Mouse (Mus musculus): ENCODE measurements at regions not wholly inside any gene's neighbourhood (a gene's known extent, or its start where the extent isn't known, plus 50 kb on each side); places are given as distances from the start of the nearest gene placed in this dataset.

GRCm38 (mm10) chr4:12516497-12516896 lies 344.7 kb upstream of the Fam92a start:
- H3K4me3 ChIP-seq: no peak overlapping the region
- TF ChIP-seq POLR2A (IDR thresholded peaks at IDR 0.05; ENCODE audit: insufficient read length, low read depth): no peak
- TF ChIP-seq SRF (IDR thresholded peaks at IDR 0.05; ENCODE audit: control insufficient read depth, insufficient read length, low read depth): no peak
- no peak for TF ChIP-seq POLR2AphosphoS2 (IDR thresholded peaks at IDR 0.05; ENCODE audit: insufficient read length, low read depth)
- no peak for TF ChIP-seq TCF12 (IDR thresholded peaks at IDR 0.05; ENCODE audit: insufficient read depth, poor library complexity, severe bottlenecking)
- no peak for TF ChIP-seq MYOD1 (IDR thresholded peaks at IDR 0.05; ENCODE audit: control insufficient read depth in 1 of 3, insufficient read length in 2 of 3, low read depth in 2 of 3)

GRCm38 (mm10) chr4:12511656-12512385 lies 340.0 kb upstream of the Fam92a start:
- H3K27me3 ChIP-seq (ENCODE audit: control insufficient read depth, insufficient read depth, insufficient read length): no peaks in the 10 kb centered on the region
- H3K36me3 ChIP-seq (ENCODE audit: control insufficient read depth, insufficient read depth): no peaks in the 10 kb centered on the region
- no peak overlapping the region for H3K4me2 ChIP-seq (ENCODE audit: low read depth)
- H3K4me3 ChIP-seq: no peak overlapping the region
- TF ChIP-seq MYOG (IDR thresholded peaks at IDR 0.05; ENCODE audit: control insufficient read depth in 1 of 3, insufficient read depth in 1 of 3, insufficient read length in 2 of 3, low read depth in 2 of 3) (no peak), POLR2AphosphoS2 (IDR thresholded peaks at IDR 0.05; ENCODE audit: insufficient read length, low read depth) (no peak), SRF (IDR thresholded peaks at IDR 0.05; ENCODE audit: control insufficient read depth, insufficient read length, low read depth) (no peak), POLR2A (IDR thresholded peaks at IDR 0.05; ENCODE audit: insufficient read length, low read depth) (no peak), USF1 (IDR thresholded peaks at IDR 0.05; ENCODE audit: low read depth) (no peak), MAX (IDR thresholded peaks at IDR 0.05; ENCODE audit: low read depth) (no peak), E2F4 (IDR thresholded peaks at IDR 0.05; ENCODE audit: insufficient read depth) (no peak)
- no peak overlapping the region for H3ac ChIP-seq (ENCODE audit: control insufficient read depth, insufficient read length)
- no peaks in the 10 kb centered on the region for H3K79me2 ChIP-seq (ENCODE audit: control insufficient read depth, insufficient read depth)

More at GRCm38 (mm10) chr4:12516497-12516896, 344.7 kb upstream of the Fam92a start:
- Histone ChIP-seq H3K27me3 (ENCODE audit: control insufficient read depth, insufficient read depth, insufficient read length) (no peaks in the 10 kb centered on the region), H3ac (ENCODE audit: control insufficient read depth, insufficient read length) (no peak overlapping the region), H3K79me2 (ENCODE audit: control insufficient read depth, insufficient read depth) (no peaks in the 10 kb centered on the region), H3K4me2 (ENCODE audit: low read depth) (no peak overlapping the region), H3K36me3 (ENCODE audit: control insufficient read depth, insufficient read depth) (no peaks in the 10 kb centered on the region)

GRCm38 (mm10) chr4:12506851-12507551 lies 335.2 kb upstream of the Fam92a start:
- H3K36me3 ChIP-seq (ENCODE audit: control insufficient read depth, insufficient read depth): no peaks in the 10 kb centered on the region
- H3K4me2 ChIP-seq (ENCODE audit: low read depth): no peak overlapping the region
- H3K27me3 ChIP-seq (ENCODE audit: control insufficient read depth, insufficient read depth, insufficient read length): no peaks in the 10 kb centered on the region
- TF ChIP-seq REST (IDR thresholded peaks at IDR 0.05; ENCODE audit: insufficient read depth, insufficient read length) (no peak), USF1 (IDR thresholded peaks at IDR 0.05; ENCODE audit: low read depth) (no peak), MAX (IDR thresholded peaks at IDR 0.05; ENCODE audit: low read depth) (no peak)
- no peak overlapping the region for H3K4me3 ChIP-seq
- no peaks in the 10 kb centered on the region for H3K79me2 ChIP-seq (ENCODE audit: control insufficient read depth, insufficient read depth)
- no peak overlapping the region for H3ac ChIP-seq (ENCODE audit: control insufficient read depth, insufficient read length)

GRCm38 (mm10) chr4:12501086-12501485 lies 329.3 kb upstream of the Fam92a start:
- Histone ChIP-seq H3ac (ENCODE audit: control insufficient read depth, insufficient read length) (no peak overlapping the region), H3K4me2 (ENCODE audit: low read depth) (no peak overlapping the region), H3K27me3 (ENCODE audit: control insufficient read depth, insufficient read depth, insufficient read length) (no peaks in the 10 kb centered on the region), H3K4me3 (no peak overlapping the region), H3K36me3 (ENCODE audit: control insufficient read depth, insufficient read depth) (no peaks in the 10 kb centered on the region), H3K79me2 (ENCODE audit: control insufficient read depth, insufficient read depth) (no peaks in the 10 kb centered on the region)
- TF ChIP-seq REST (IDR thresholded peaks at IDR 0.05; ENCODE audit: insufficient read depth, insufficient read length) (no peak), TCF3 (IDR thresholded peaks at IDR 0.05; ENCODE audit: insufficient read length, low read depth) (no peak), MYOD1 (IDR thresholded peaks at IDR 0.05; ENCODE audit: control insufficient read depth in 1 of 3, insufficient read length in 2 of 3, low read depth in 2 of 3) (no peak), USF1 (IDR thresholded peaks at IDR 0.05; ENCODE audit: low read depth) (no peak), MAX (IDR thresholded peaks at IDR 0.05; ENCODE audit: low read depth) (no peak), SRF (IDR thresholded peaks at IDR 0.05; ENCODE audit: control insufficient read depth, insufficient read length, low read depth) (no peak), MYOG (IDR thresholded peaks at IDR 0.05; ENCODE audit: control insufficient read depth in 1 of 3, insufficient read depth in 1 of 3, insufficient read length in 2 of 3, low read depth in 2 of 3) (no peak), TCF12 (IDR thresholded peaks at IDR 0.05; ENCODE audit: insufficient read depth, poor library complexity, severe bottlenecking) (no peak), CEBPB (IDR thresholded peaks at IDR 0.05; ENCODE audit: insufficient read depth, poor library complexity, severe bottlenecking) (no peak), POLR2A (IDR thresholded peaks at IDR 0.05; ENCODE audit: insufficient read length, low read depth) (no peak), E2F4 (IDR thresholded peaks at IDR 0.05; ENCODE audit: insufficient read depth) (no peak), POLR2AphosphoS2 (IDR thresholded peaks at IDR 0.05; ENCODE audit: insufficient read length, low read depth) (no peak)

GRCm38 (mm10) chr4:12498426-12498825 lies 326.6 kb upstream of the Fam92a start:
- Histone ChIP-seq H3K36me3 (ENCODE audit: control insufficient read depth, insufficient read depth) (no peaks in the 10 kb centered on the region), H3K4me2 (ENCODE audit: low read depth) (no peak overlapping the region), H3K4me3 (no peak overlapping the region), H3K27me3 (ENCODE audit: control insufficient read depth, insufficient read depth, insufficient read length) (no peaks in the 10 kb centered on the region), H3K79me2 (ENCODE audit: control insufficient read depth, insufficient read depth) (no peaks in the 10 kb centered on the region), H3ac (ENCODE audit: control insufficient read depth, insufficient read length) (no peak overlapping the region)
- no peak for TF ChIP-seq CEBPB (IDR thresholded peaks at IDR 0.05; ENCODE audit: insufficient read depth, poor library complexity, severe bottlenecking)
- TF ChIP-seq REST (IDR thresholded peaks at IDR 0.05; ENCODE audit: insufficient read depth, insufficient read length): no peak
